Mouse (Mus musculus) CD4-positive, CD25-positive, alpha-beta regulatory T cell, adult 2 months (primary cell): ENCODE results near the gene Olfr339.
"Not testable (repeated sequence)": the region's sequence is repeated elsewhere in the genome, so short reads cannot be mapped to it uniquely, and the experiment has no call there.

ENCODE experiments used
- DNase-seq: peaks from one replicate; pipeline ENCODE4 v3.0.0-alpha.2; 2012; ENCODE audit warnings: low read depth, low spot score

Olfr339 gene

GRCm38 (mm10) chr2:36418647-36419046, at the start of gene Olfr339:
Gene Olfr339 (plus strand): TSS chr2:36418947.
- DNase-seq, result no peak

GRCm38 (mm10) chr2:36373219-36373618, 45.5 kb upstream of the Olfr339 start, which contains the start of gene Olfr338:
Gene Olfr338 (plus strand): TSS chr2:36373519.
- no peak for DNase-seq

GRCm38 (mm10) chr2:36415174-36415573, 3.6 kb upstream of the Olfr339 start:
- DNase-seq, result not testable (repeated sequence)

- DNase-seq, result not testable (repeated sequence)
Measured at GRCm38 (mm10) chr2:36415591-36415990, 3.2 kb upstream of the Olfr339 start.

GRCm38 (mm10) chr2:36452287-36452686, 33.5 kb downstream of the Olfr339 start, which contains the start of gene Olfr340:
Gene Olfr340 (plus strand): TSS chr2:36452587.
- DNase-seq, result no peak

- DNase-seq, result no peak
Measured at GRCm38 (mm10) chr2:36473634-36474033, 54.9 kb downstream of the Olfr339 start.
